Mouse (Mus musculus) heart, adult 2 months (tissue): ENCODE data around the gene Acot5.

ENCODE experiments used
- CTCF ChIP-seq: fragments of 200-600 bp; IDR thresholded peaks from 2 replicates; pipeline ENCODE4 v1.8.1; 2022; ENCODE audit warnings: antibody characterized with exemption, mild to moderate bottlenecking, moderate library complexity
- POLR2A ChIP-seq: fragments of 200-500 bp; IDR thresholded peaks from 2 replicates; pipeline ENCODE4 v1.6.1; 2011; ENCODE audit warnings: mild to moderate bottlenecking, low read depth, low read length, control low read depth; ENCODE audit not compliant: insufficient read depth

DNA sequence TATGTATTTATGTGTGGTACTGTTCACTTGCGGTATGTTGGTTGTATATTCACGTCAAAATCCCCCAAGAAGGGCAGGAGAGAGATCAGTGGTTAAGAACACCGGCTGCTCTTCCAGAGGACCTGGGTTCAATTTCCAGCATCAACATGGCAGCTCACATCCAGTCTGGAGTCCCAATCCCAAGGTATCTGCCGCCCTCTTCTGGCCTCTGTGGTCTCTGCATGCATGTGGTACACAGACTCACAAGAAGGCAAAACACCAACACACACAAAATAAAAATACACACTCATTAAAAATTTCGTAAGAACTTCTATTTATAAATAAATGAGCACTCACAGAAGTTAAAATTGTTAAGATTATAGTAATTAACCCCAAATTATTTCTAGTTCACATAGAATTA, 5.9 kb upstream of the Acot5 start:
- TF ChIP-seq POLR2A (no peak), CTCF (peak; percentile 52)
